Mouse (Mus musculus) kidney, adult 8-10 months (tissue): ENCODE measurements around the gene Tigit.

Source experiments
- DNase-seq, 2 experiments: peaks; one replicate each; pipeline ENCODE4 v3.0.0; 2022

Gene Tigit

GRCm38 (mm10) chr16:43616348-43616747, 47.6 kb downstream of the Tigit start:
- DNase-seq = no peak

GRCm38 (mm10) chr16:43610375-43610774, 53.6 kb downstream of the Tigit start:
- DNase-seq = no peak

DNA sequence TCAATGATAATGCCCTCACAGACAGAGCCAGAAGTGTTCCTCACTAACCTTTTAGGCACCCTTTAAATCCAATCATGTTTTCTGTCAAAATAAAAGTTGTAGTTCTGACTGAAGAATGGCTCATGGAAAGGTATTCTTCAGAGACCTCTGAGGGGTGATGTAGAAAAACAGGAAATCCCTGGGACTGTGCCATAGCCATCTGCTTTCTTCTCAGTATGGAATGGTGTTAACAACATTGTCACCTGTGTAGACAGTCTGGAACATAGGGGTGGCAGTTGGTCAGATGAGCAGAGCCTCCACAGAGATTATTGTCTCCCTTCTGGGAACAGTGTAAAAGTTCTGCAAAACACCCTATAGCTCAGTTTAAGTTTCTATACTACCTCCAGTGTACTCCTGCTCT, 55.9 kb downstream of the Tigit start:
- no peak for DNase-seq

- DNase-seq = no peak
Measured at GRCm38 (mm10) chr16:43607086-43607485, 56.9 kb downstream of the Tigit start.

DNA sequence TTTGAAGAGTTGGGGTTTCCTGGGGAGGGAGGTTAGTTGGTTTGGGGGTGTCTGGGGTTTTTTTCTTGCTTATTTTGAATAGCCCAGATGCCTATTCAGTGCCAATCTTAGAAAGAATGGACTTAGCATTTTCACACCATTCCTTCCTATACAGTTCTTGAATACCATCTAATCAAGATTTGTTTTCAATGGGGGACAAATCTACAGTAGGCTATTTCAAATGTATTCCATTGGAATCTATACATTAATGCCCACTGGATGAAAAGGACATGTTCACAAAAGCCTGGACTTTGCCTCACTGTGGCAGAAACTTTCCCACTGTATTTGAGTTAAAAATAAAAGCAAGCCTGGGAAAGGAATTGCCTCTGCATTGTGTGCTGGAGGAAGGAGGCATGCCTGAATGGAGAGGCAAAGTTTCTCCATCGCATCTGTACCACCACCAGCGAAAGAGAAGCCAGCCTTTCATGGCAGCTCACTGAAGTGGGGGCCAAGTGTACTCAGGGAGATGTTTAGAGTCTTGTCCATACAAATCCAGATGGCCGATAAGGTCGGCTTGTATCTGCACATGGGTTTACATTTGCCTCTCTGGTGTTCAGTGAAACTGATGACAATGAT, 59.4 kb downstream of the Tigit start:
- no peak for DNase-seq

GRCm38 (mm10) chr16:43603591-43604141, 60.3 kb downstream of the Tigit start:
- no peak for DNase-seq

DNA sequence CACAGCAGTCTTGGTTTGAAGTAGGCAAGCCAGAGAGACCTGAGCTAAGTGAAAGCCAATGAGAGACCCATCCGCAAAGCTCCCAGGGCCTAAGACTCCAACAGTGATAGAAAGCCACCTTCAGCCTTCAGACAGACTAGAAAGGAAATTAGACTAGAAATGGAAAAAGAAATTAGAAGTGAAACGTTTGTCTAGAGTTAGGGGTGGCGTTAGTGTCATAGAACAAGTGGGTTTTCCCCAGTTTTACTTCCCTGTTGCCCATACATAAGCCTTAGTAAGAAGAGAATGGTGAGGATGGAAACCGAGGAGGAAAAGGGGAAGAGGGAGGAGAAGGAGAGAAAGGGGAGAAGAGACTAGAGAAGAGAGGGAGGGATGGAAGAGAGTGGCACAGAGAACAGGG, 61.4 kb downstream of the Tigit start:
- DNase-seq = no peak

- DNase-seq = no peak
Measured at GRCm38 (mm10) chr16:43599707-43600106, 64.2 kb downstream of the Tigit start.
